Mouse (Mus musculus) midbrain, embryonic 16.5 days (tissue): ENCODE measurements around the gene Smad3. TPM values are rescaled to one million over a fixed set of nuclear protein-coding genes. Genes with fewer than 3 reads are reported as not detected.

Experiments
- ATAC-seq: fragments of 200-750 bp; cut with Nextera tagmentation; 2 replicates; pipeline ENCODE4 v1.8.0; 2017; ENCODE audit warnings: moderate TSS enrichment
- H3K27ac ChIP-seq: fragments of 300-500 bp; sonication (generic); 2 replicates; pipeline ENCODE4 v1.5.1; 2014; ENCODE audit warnings: mild to moderate bottlenecking, low read length, mixed read lengths
- H3K27me3 ChIP-seq: fragments of 300-500 bp; sonication (generic); 2 replicates; pipeline ENCODE4 v1.6.1; 2014; ENCODE audit warnings: low read depth, low read length, mixed read lengths; ENCODE audit not compliant: control insufficient read depth, insufficient read depth
- H3K36me3 ChIP-seq: fragments of 300-500 bp; sonication (generic); 2 replicates; pipeline ENCODE4 v1.6.1; 2014; ENCODE audit warnings: mild to moderate bottlenecking, low read length, moderate library complexity, mixed read lengths; ENCODE audit not compliant: control insufficient read depth, insufficient read depth
- H3K4me1 ChIP-seq: fragments of 300-500 bp; sonication (generic); 2 replicates; pipeline ENCODE4 v1.6.1; 2014; ENCODE audit warnings: mild to moderate bottlenecking, low read length, mixed read lengths; ENCODE audit not compliant: control insufficient read depth, insufficient read depth
- H3K4me2 ChIP-seq: fragments of 300-500 bp; sonication (generic); 2 replicates; pipeline ENCODE4 v1.6.1; 2014; ENCODE audit warnings: mild to moderate bottlenecking, low read length, mixed read lengths
- H3K4me3 ChIP-seq: fragments of 300-500 bp; sonication (generic); 2 replicates; pipeline ENCODE4 v1.5.1; 2014; ENCODE audit warnings: low read depth, mild to moderate bottlenecking, low read length, moderate library complexity, mixed read lengths
- H3K9ac ChIP-seq: fragments of 300-500 bp; sonication (generic); 2 replicates; pipeline ENCODE4 v1.6.1; 2014; ENCODE audit warnings: low read depth, low read length, mixed read lengths
- H3K9me3 ChIP-seq: fragments of 300-500 bp; sonication (generic); replicated peaks from 2 replicates; pipeline ENCODE4 v1.6.1; 2014; ENCODE audit warnings: mild to moderate bottlenecking, low read length, mixed read lengths; ENCODE audit not compliant: control insufficient read depth, poor library complexity, severe bottlenecking
- WGBS: fragments of 180-500 bp; shearing (Covaris S2); extraction: QIAGEN DNeasy Blood & Tissue Kit; methylation state at CpG from one replicate; pipeline ENCODE4 v1.1.7; 2014; 5-methylcytosine and 5-hydroxymethylcytosine counted together
- polyA plus RNA-seq: library from polyadenylated mRNA; unstranded; fragments of >200 nt; fragmentation: Nextera tagmentation; extraction: Ambion mirVana; gene quantifications from 2 replicates; pipeline ENCODE4 v1.2.1, GENCODE M21; 2015

Gene Smad3
- polyA plus RNA-seq, 1 experiment from 2014 or later = 5.7 TPM

GRCm38 (mm10) chr9:63712838-63713237, 45.0 kb downstream of the Smad3 start:
- H3K27ac ChIP-seq = no peak overlapping the region
- peaks cover 6% of the 10 kb centered on the region for H3K4me1 ChIP-seq
- no peaks in the 10 kb centered on the region for H3K27me3 ChIP-seq
- whole genome bisulfite sequencing = 52% methylated on average over 6 of the region's 6 CpGs
- no peak overlapping the region for H3K4me3 ChIP-seq
- H3K36me3 ChIP-seq = no peaks in the 10 kb centered on the region
- H3K4me2 ChIP-seq = no peak overlapping the region
- H3K9ac ChIP-seq = no peak overlapping the region
- no peak for ATAC-seq
- H3K9me3 ChIP-seq = no peaks in the 10 kb centered on the region

- H3K27me3 ChIP-seq = no peaks in the 10 kb centered on the region
- H3K4me3 ChIP-seq = no peak overlapping the region
Observed at GRCm38 (mm10) chr9:63711580-63712230, 46.1 kb downstream of the Smad3 start.

GRCm38 (mm10) chr9:63709857-63710256, 47.9 kb downstream of the Smad3 start:
- Histone ChIP-seq H3K27ac (no peak overlapping the region), H3K4me2 (no peak overlapping the region), H3K4me1 (peaks cover 10% of the 10 kb centered on the region), H3K27me3 (no peaks in the 10 kb centered on the region), H3K9me3 (no peaks in the 10 kb centered on the region), H3K4me3 (no peak overlapping the region), H3K36me3 (no peaks in the 10 kb centered on the region), H3K9ac (no peak overlapping the region)
- no peak for ATAC-seq
- 96% methylated on average over 5 of the region's 5 CpGs for WGBS

More at GRCm38 (mm10) chr9:63711580-63712230, 46.1 kb downstream of the Smad3 start:
- H3K9me3 ChIP-seq = no peaks in the 10 kb centered on the region
- no peak overlapping the region for H3K9ac ChIP-seq
- no peak for ATAC-seq
- H3K36me3 ChIP-seq = no peaks in the 10 kb centered on the region
- H3K4me1 ChIP-seq = peaks cover 5% of the 10 kb centered on the region
- 83% methylated on average over 13 of the region's 13 CpGs for WGBS
- H3K27ac ChIP-seq = no peak overlapping the region
- no peak overlapping the region for H3K4me2 ChIP-seq

- Histone ChIP-seq H3K9me3 (no peaks in the 10 kb centered on the region), H3K27me3 (no peaks in the 10 kb centered on the region), H3K27ac (no peak overlapping the region), H3K9ac (no peak overlapping the region), H3K36me3 (no peaks in the 10 kb centered on the region), H3K4me1 (peaks cover 10% of the 10 kb centered on the region), H3K4me3 (no peak overlapping the region), H3K4me2 (no peak overlapping the region)
- no peak for ATAC-seq
Observed at GRCm38 (mm10) chr9:63709266-63709665, 48.5 kb downstream of the Smad3 start.

- H3K27me3 ChIP-seq = no peaks in the 10 kb centered on the region
- H3K4me2 ChIP-seq = no peak overlapping the region
- no peaks in the 10 kb centered on the region for H3K9me3 ChIP-seq
- no peak overlapping the region for H3K9ac ChIP-seq
- no peak overlapping the region for H3K27ac ChIP-seq
- WGBS = 94% methylated on average over 9 of the region's 9 CpGs
- no peak overlapping the region for H3K4me3 ChIP-seq
- peaks cover 10% of the 10 kb centered on the region for H3K4me1 ChIP-seq
- ATAC-seq = no peak
- H3K36me3 ChIP-seq = no peaks in the 10 kb centered on the region
Observed at GRCm38 (mm10) chr9:63707816-63708588, 49.8 kb downstream of the Smad3 start.

GRCm38 (mm10) chr9:63706152-63706733, 51.6 kb downstream of the Smad3 start:
- Histone ChIP-seq H3K27ac (no peak overlapping the region), H3K4me1 (peaks cover 10% of the 10 kb centered on the region), H3K27me3 (no peaks in the 10 kb centered on the region), H3K4me3 (no peak overlapping the region), H3K4me2 (no peak overlapping the region; the same call in 1 of the 2 replicates), H3K9me3 (no peaks in the 10 kb centered on the region), H3K9ac (no peak overlapping the region), H3K36me3 (no peaks in the 10 kb centered on the region)
- ATAC-seq = no peak
- 29% methylated on average over 9 of the region's 9 CpGs for WGBS

GRCm38 (mm10) chr9:63704979-63705751, 52.6 kb downstream of the Smad3 start:
- H3K27ac ChIP-seq = no peak overlapping the region
- H3K27me3 ChIP-seq = no peaks in the 10 kb centered on the region
- no peaks in the 10 kb centered on the region for H3K36me3 ChIP-seq
- H3K4me1 ChIP-seq = peaks cover 10% of the 10 kb centered on the region
- H3K9me3 ChIP-seq = no peaks in the 10 kb centered on the region
- no peak overlapping the region for H3K4me3 ChIP-seq
- no peak overlapping the region for H3K4me2 ChIP-seq
- no peak overlapping the region for H3K9ac ChIP-seq
- 68% methylated on average over 6 of the region's 6 CpGs for WGBS
- no peak for ATAC-seq

- Histone ChIP-seq H3K4me1 (peaks cover 10% of the 10 kb centered on the region), H3K27me3 (no peaks in the 10 kb centered on the region), H3K27ac (no peak overlapping the region), H3K4me2 (no peak overlapping the region), H3K9me3 (no peaks in the 10 kb centered on the region), H3K36me3 (no peaks in the 10 kb centered on the region), H3K4me3 (no peak overlapping the region), H3K9ac (no peak overlapping the region)
- no peak for ATAC-seq
- 76% methylated on average over 5 of the region's 5 CpGs for WGBS
Observed at GRCm38 (mm10) chr9:63704131-63704530, 53.7 kb downstream of the Smad3 start.
